Mouse (Mus musculus): ENCODE data around the gene Klhl26.
"Not testable (repeated sequence)": the region's sequence is repeated elsewhere in the genome, so short reads cannot be mapped to it uniquely, and the experiment has no call there.

Klhl26 gene

GRCm38 (mm10) chr8:70476333-70477268, at the start of gene Klhl26:
Klhl26 (minus strand) TSS chr8:70476968.
- DNase-seq (ENCODE audit: low read depth, low spot score), result peak; percentile 97

GRCm38 (mm10) chr8:70522592-70523403, 46.0 kb upstream of the Klhl26 start:
- peak; percentile 99 for DNase-seq (ENCODE audit: low read depth, low spot score)

- DNase-seq (ENCODE audit: low read depth, low spot score), result no peak
These were observed 42.8 kb upstream of the Klhl26 start for GRCm38 (mm10) chr8:70519606-70520005.

- no peak for DNase-seq (ENCODE audit: low read depth, low spot score)
These were observed 42.3 kb upstream of the Klhl26 start for GRCm38 (mm10) chr8:70519043-70519442.

GRCm38 (mm10) chr8:70517940-70518643, 41.3 kb upstream of the Klhl26 start:
- no peak for DNase-seq (ENCODE audit: low read depth, low spot score)

- DNase-seq (ENCODE audit: low read depth, low spot score), result no peak
These were observed 36.7 kb upstream of the Klhl26 start for GRCm38 (mm10) chr8:70513441-70513840.

- DNase-seq (ENCODE audit: low read depth, low spot score), result no peak
These were observed 35.6 kb upstream of the Klhl26 start for GRCm38 (mm10) chr8:70512253-70512903.

- no peak for DNase-seq (ENCODE audit: low read depth, low spot score)
These were observed 35.0 kb upstream of the Klhl26 start for GRCm38 (mm10) chr8:70511770-70512169.

- DNase-seq (ENCODE audit: low read depth, low spot score), result not testable (repeated sequence)
These were observed 34.4 kb upstream of the Klhl26 start for GRCm38 (mm10) chr8:70511174-70511573.

GRCm38 (mm10) chr8:70510228-70510915, 33.6 kb upstream of the Klhl26 start, which contains the start of gene Uba52:
Uba52 (minus strand) TSS chr8:70510801.
- DNase-seq (ENCODE audit: low read depth, low spot score), result peak; percentile 97

GRCm38 (mm10) chr8:70509281-70509952, 32.6 kb upstream of the Klhl26 start:
- no peak for DNase-seq (ENCODE audit: low read depth, low spot score)

GRCm38 (mm10) chr8:70507027-70507393, 30.2 kb upstream of the Klhl26 start:
- DNase-seq (ENCODE audit: low read depth, low spot score), result no peak

GRCm38 (mm10) chr8:70506328-70507026, 29.7 kb upstream of the Klhl26 start, which contains the start of gene Rex1bd:
Rex1bd (minus strand) TSS chr8:70506752.
- DNase-seq (ENCODE audit: low read depth, low spot score), result peak; percentile 97

GRCm38 (mm10) chr8:70505698-70506327, 29.0 kb upstream of the Klhl26 start:
- no peak for DNase-seq (ENCODE audit: low read depth, low spot score)

- DNase-seq (ENCODE audit: low read depth, low spot score), result no peak
These were observed 28.1 kb upstream of the Klhl26 start for GRCm38 (mm10) chr8:70504851-70505250.

GRCm38 (mm10) chr8:70504291-70504716, 27.5 kb upstream of the Klhl26 start:
- DNase-seq (ENCODE audit: low read depth, low spot score), result no peak

- no peak for DNase-seq (ENCODE audit: low read depth, low spot score)
These were observed 26.4 kb upstream of the Klhl26 start for GRCm38 (mm10) chr8:70503062-70503750.

GRCm38 (mm10) chr8:70502540-70502939, 25.8 kb upstream of the Klhl26 start:
- DNase-seq (ENCODE audit: low read depth, low spot score), result no peak

All from WW6 (cell line).